In genomic region chr9:6517194-6517593, GRCm38 (mm10) we compare ENCODE assay signal across 24 mouse cellular contexts.
"Had no signal": no experiment of that assay in that cellular context is flagged by ENCODE, and none has a peak within 500 bp of the region (broad histone marks: within the 10 kb centered on the region; RNA-seq: fewer than 3 reads in every experiment).

No protein-coding gene starts in this region.

- ATAC-seq: inflammation-experienced regulatory T-cells, adult 6 months; intestine, embryonic 15.5 days; intestine, postnatal 0 days had no signal

- H3K4me3 ChIP-seq: gastrocnemius, adult 2 months; heart, embryonic 10.5 days; heart, embryonic 12.5 days; hindbrain, embryonic 10.5 days; hindbrain, embryonic 15.5 days; intestine, embryonic 15.5 days; layer of hippocampus, adult 2 months; left cerebral cortex, adult 2 months; limb, embryonic 10.5 days; limb, embryonic 12.5 days had no signal

- H3K4me1 ChIP-seq: heart, embryonic 10.5 days; heart, embryonic 12.5 days; hindbrain, embryonic 10.5 days; hindbrain, embryonic 15.5 days; intestine, embryonic 15.5 days; limb, embryonic 10.5 days; limb, embryonic 12.5 days had no signal

- H3K27ac ChIP-seq: gastrocnemius, adult 2 months; heart, embryonic 10.5 days; hindbrain, embryonic 10.5 days; hindbrain, embryonic 15.5 days; intestine, embryonic 15.5 days; layer of hippocampus, adult 2 months; left cerebral cortex, adult 2 months; limb, embryonic 10.5 days; limb, embryonic 12.5 days had no signal

- H3K27me3 ChIP-seq: heart, embryonic 12.5 days; hindbrain, embryonic 15.5 days; intestine, embryonic 15.5 days; limb, embryonic 12.5 days had no signal

- H3K9me3 ChIP-seq: heart, embryonic 10.5 days; heart, embryonic 12.5 days; hindbrain, embryonic 10.5 days; hindbrain, embryonic 15.5 days; intestine, embryonic 15.5 days; limb, embryonic 10.5 days; limb, embryonic 12.5 days had no signal

- DNase-seq: gastrocnemius, adult 2 months; gastrocnemius, postnatal 10 days; gastrocnemius, postnatal 25 days; heart, adult 18-20 months; heart, postnatal 10 days; heart, postnatal 4 days; kidney, adult 18-20 months; kidney, adult 8-10 months; kidney, postnatal 10 days; kidney, postnatal 25 days; kidney, postnatal 4 days; liver had no signal

- H3K36me3 ChIP-seq: heart, embryonic 10.5 days; heart, embryonic 12.5 days; hindbrain, embryonic 10.5 days; hindbrain, embryonic 15.5 days; intestine, embryonic 15.5 days; limb, embryonic 10.5 days; limb, embryonic 12.5 days had no signal

- H3K9ac ChIP-seq: heart, embryonic 12.5 days; hindbrain, embryonic 15.5 days; intestine, embryonic 15.5 days; limb, embryonic 12.5 days had no signal

- H3K4me2 ChIP-seq: heart, embryonic 12.5 days; hindbrain, embryonic 15.5 days; intestine, embryonic 15.5 days; limb, embryonic 12.5 days; liver, embryonic 11.5 days had no signal
